Mouse (Mus musculus): ENCODE data around the gene Zfp984. TPM values are rescaled to one million over a fixed set of nuclear protein-coding genes. Genes with fewer than 3 reads are reported as not detected.
A peak's percentile ranks its signal among the peaks of the same experiment; 100 is the strongest.
"Not testable (repeated sequence)": the region's sequence is repeated elsewhere in the genome, so short reads cannot be mapped to it uniquely, and the experiment has no call there.

Zfp984 gene
- 7.4 and 8.3 TPM in 2 replicates for polyA plus RNA-seq (2014; fragmentation: Nextera tagmentation; extraction: Ambion mirVana)

DNA sequence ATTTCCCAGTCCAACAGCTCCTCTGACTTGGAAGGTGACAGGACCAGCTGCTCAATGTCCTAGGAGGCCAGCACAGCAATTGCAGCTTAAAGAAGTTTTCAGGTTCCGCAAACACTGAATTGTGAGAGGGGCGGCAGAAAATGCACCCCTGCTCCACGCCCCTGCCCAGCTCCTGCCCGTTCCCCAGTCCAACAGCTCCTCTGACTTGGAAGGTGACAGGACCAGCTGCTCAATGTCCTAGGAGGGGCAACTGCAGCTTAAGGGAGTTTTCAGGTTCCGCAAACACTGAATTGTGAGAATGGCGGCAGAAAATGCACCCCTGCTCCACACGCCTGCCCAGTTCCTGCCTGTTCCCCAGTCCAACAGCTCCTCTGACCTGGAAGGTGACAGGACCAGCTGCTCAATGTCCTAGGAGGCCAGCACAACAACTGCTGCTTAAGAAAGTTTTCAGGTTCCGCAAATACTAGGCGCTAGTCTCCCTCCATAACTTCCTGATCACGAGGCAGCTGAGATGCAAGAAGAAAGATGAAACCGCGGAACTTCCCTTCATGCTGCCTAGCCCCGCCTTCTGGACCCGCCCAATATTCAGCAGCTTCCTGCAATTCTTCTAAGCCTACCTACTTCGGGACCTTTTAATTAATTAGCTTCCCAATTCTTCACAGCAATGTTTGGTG, at the start of gene Zfp984:
Gene Zfp984 (minus strand): TSS at position 497 of the 674 bp plus-strand sequence.
- Histone ChIP-seq H3K4me3 (ENCODE audit: low read depth, low read length) (peak within 1 kb of the TSS; percentile 45), H3K4me2 (ENCODE audit: low read depth, low read length) (peak within 1 kb of the TSS; percentile 61), H3K27ac (replicated peaks; ENCODE audit: low read depth, low read length) (0 out of 2 replicates have a peak within 1 kb of the TSS, but pooled peaks have one; percentile 24), H3K9ac (ENCODE audit: low read depth, low read length) (peak within 1 kb of the TSS; percentile 61)
- not testable (repeated sequence) for H3K9me3 ChIP-seq (ENCODE audit: control insufficient read depth, low read length); H3K27me3 ChIP-seq (replicated peaks; ENCODE audit: control insufficient read depth, insufficient read depth, low read length); H3K36me3 ChIP-seq (ENCODE audit: control insufficient read depth, insufficient read depth, low read length); H3K4me1 ChIP-seq (ENCODE audit: control insufficient read depth, insufficient read depth, low read length)
- DNase-seq (ENCODE audit: low spot score) (peak; percentile 82), ATAC-seq (ENCODE audit: low read depth) (peak; percentile 60; the same call in 1 of the 2 replicates)
- WGBS: 15% methylated on average over 15 of the region's 15 CpGs

DNA sequence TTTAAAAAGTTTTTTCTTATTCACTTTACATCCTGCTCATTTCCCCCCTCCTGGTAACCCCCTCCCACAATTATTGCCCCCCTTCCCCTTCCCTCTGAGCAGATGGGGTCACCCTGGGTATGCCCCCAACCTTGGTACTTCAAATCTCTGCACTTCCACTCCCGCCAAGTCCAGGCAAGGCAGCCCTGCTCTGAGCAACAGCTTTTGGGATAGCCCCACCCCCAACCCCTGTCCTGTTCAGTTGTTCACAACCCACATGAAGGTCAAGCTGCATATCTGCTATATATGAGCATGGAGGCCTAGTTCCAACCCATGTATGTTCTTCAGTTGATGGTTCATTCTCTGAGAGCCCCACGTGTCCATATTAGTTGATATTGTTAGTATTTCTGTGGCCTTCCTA, 41.2 kb upstream of the Zfp984 start:
- Histone ChIP-seq H3K9ac (ENCODE audit: low read depth, low read length) (no peak overlapping the region), H3K27me3 (replicated peaks; ENCODE audit: control insufficient read depth, insufficient read depth, low read length) (no peaks in the 10 kb centered on the region), H3K4me2 (ENCODE audit: low read depth, low read length) (no peak overlapping the region), H3K27ac (replicated peaks; ENCODE audit: low read depth, low read length) (no peak overlapping the region), H3K9me3 (ENCODE audit: control insufficient read depth, low read length) (peaks cover 4% of the 10 kb centered on the region; the same call in 1 of the 2 replicates), H3K4me1 (ENCODE audit: control insufficient read depth, insufficient read depth, low read length) (peaks cover 8% of the 10 kb centered on the region), H3K4me3 (ENCODE audit: low read depth, low read length) (no peak overlapping the region), H3K36me3 (ENCODE audit: control insufficient read depth, insufficient read depth, low read length) (peaks cover 2% of the 10 kb centered on the region; the same call in 1 of the 2 replicates)
- ATAC-seq (ENCODE audit: low read depth) (no peak), DNase-seq (ENCODE audit: low spot score) (no peak)
- WGBS: 61% methylated on average over 2 of the region's 2 CpGs

- H3K27me3 ChIP-seq (replicated peaks; ENCODE audit: control insufficient read depth, insufficient read depth, low read length): no peaks in the 10 kb centered on the region
- peak overlapping the region; percentile 70 for H3K9ac ChIP-seq (ENCODE audit: low read depth, low read length)
- peaks cover 8% of the 10 kb centered on the region for H3K4me1 ChIP-seq (ENCODE audit: control insufficient read depth, insufficient read depth, low read length)
- H3K4me3 ChIP-seq (ENCODE audit: low read depth, low read length): peak overlapping the region; percentile 64
- DNase-seq (ENCODE audit: low spot score): no peak
- peak; percentile 69 for ATAC-seq (ENCODE audit: low read depth)
- H3K4me2 ChIP-seq (ENCODE audit: low read depth, low read length): peak overlapping the region; percentile 72
- peaks cover 22% of the 10 kb centered on the region for H3K9me3 ChIP-seq (ENCODE audit: control insufficient read depth, low read length)
- peak overlapping the region; percentile 10; the same call in 1 of the 2 replicates for H3K27ac ChIP-seq (replicated peaks; ENCODE audit: low read depth, low read length)
- WGBS: 4% methylated on average over 4 of the region's 4 CpGs
- peaks cover 24% of the 10 kb centered on the region for H3K36me3 ChIP-seq (ENCODE audit: control insufficient read depth, insufficient read depth, low read length)
These were observed 39.0 kb upstream of the Zfp984 start for GRCm38 (mm10) chr4:147848584-147848991.

DNA sequence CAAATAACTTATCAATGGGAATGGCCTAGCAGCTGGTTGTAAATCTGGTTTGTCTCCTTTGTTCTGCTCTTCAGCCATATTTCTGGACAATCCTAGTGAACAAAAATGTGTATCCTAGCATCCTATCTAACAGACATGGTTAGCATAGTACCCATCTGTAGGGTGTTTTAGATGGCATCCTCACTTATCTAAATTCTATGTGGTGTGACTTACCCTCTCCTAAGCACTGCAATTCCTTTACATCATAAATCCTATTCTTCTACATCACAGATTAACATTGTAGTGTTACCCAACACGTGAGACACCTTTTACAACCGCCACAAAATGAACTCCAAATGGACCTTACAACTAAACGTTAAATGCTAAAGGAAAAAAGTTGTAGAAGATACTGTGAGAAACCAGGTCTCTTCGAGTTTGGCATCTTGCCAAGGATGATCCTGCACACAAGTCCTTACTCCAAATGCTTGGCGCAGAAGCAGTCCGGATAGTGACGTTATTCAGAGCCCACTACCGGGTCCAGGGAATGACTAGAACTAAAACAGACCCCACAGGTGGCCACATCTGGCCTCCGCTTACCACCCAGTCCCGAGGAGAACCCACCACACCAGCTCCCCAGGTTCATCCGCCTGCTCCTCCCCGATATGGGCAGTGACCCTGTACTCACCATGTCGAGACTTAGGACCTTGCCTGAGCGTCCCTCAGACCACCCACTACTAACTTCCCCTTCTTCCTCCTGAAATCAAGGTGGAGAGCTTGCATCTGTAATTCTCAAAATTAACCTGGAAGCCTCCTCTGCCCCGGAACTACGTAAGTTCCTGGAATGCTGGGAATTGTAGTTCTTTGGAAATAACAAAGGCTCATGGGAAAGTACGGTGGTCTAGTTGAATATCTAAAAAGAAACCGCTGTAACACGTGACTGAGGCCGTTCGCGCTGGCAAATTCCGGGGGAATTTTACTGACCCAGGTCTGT, 38.3 kb upstream of the Zfp984 start, which contains the start of gene Zfp933:
Gene Zfp933 (minus strand): TSS at position 753 of the 970 bp plus-strand sequence.
- H3K9ac ChIP-seq (ENCODE audit: low read depth, low read length): peak within 1 kb of the TSS; percentile 70
- 2% methylated on average over 23 of the region's 23 CpGs for WGBS
- H3K36me3 ChIP-seq (ENCODE audit: control insufficient read depth, insufficient read depth, low read length): peaks cover 30% of the 10 kb centered on the region
- ATAC-seq (ENCODE audit: low read depth): peak; percentile 95
- H3K4me1 ChIP-seq (ENCODE audit: control insufficient read depth, insufficient read depth, low read length): peaks cover 8% of the 10 kb centered on the region
- H3K27ac ChIP-seq (replicated peaks; ENCODE audit: low read depth, low read length): peak within 1 kb of the TSS; percentile 10; the same call in 1 of the 2 replicates
- peak within 1 kb of the TSS; percentile 64 for H3K4me3 ChIP-seq (ENCODE audit: low read depth, low read length)
- H3K9me3 ChIP-seq (ENCODE audit: control insufficient read depth, low read length): peaks cover 29% of the 10 kb centered on the region
- H3K4me2 ChIP-seq (ENCODE audit: low read depth, low read length): peak within 1 kb of the TSS; percentile 72
- DNase-seq (ENCODE audit: low spot score): peak; percentile 97
- H3K27me3 ChIP-seq (replicated peaks; ENCODE audit: control insufficient read depth, insufficient read depth, low read length): no peaks in the 10 kb centered on the region

DNA sequence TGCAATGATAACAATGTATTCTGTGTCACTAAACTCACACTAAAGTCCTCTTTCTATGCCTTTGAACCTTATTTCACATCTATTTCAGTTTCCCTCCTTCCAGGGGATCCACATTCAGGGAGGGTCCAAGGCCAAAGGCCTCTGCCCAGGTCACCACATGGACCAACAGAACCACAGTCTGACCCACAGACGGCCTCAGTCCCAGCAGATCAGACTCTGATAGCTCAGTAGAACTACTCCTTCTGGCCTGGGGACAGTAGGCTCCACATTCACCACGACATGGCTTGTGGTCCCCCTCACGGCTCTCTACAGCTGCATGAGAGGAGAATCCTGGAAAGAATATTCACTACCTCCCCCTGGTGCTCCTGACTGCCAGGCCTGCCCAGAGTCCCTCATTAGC, 33.3 kb upstream of the Zfp984 start:
- WGBS: 92% methylated on average over 3 of the region's 3 CpGs
- DNase-seq (ENCODE audit: low spot score) (no peak), ATAC-seq (ENCODE audit: low read depth) (no peak)
- H3K27ac ChIP-seq (replicated peaks; ENCODE audit: low read depth, low read length): no peak overlapping the region
- H3K4me2 ChIP-seq (ENCODE audit: low read depth, low read length): no peak overlapping the region
- H3K36me3 ChIP-seq (ENCODE audit: control insufficient read depth, insufficient read depth, low read length): peaks cover 55% of the 10 kb centered on the region
- H3K4me3 ChIP-seq (ENCODE audit: low read depth, low read length): no peak overlapping the region
- peaks cover 52% of the 10 kb centered on the region for H3K9me3 ChIP-seq (ENCODE audit: control insufficient read depth, low read length)
- no peaks in the 10 kb centered on the region for H3K27me3 ChIP-seq (replicated peaks; ENCODE audit: control insufficient read depth, insufficient read depth, low read length)
- H3K4me1 ChIP-seq (ENCODE audit: control insufficient read depth, insufficient read depth, low read length): peaks cover 5% of the 10 kb centered on the region
- no peak overlapping the region for H3K9ac ChIP-seq (ENCODE audit: low read depth, low read length)

DNA sequence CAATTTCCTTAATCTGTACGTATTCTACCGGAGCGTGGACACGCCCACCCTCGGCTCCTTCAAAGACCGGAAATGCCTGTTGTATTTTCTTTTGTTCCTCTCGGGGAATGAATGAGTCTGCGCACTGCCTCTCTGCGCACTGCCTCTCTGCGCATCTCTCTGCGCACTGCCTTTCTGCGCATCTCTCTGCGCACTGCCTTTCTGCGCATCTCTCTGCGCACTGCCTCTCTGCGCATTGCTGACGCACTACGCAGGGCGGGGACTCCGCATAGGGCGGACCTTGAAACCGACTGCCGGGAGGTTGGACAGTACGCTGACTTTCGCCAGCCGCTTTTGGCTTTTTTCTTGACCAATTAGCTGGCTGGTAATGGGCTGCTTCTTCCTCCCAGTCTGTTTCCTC, 29.7 kb upstream of the Zfp984 start:
- not testable (repeated sequence) for H3K4me3 ChIP-seq (ENCODE audit: low read depth, low read length); ATAC-seq (ENCODE audit: low read depth); DNase-seq (ENCODE audit: low spot score); H3K4me2 ChIP-seq (ENCODE audit: low read depth, low read length); H3K4me1 ChIP-seq (ENCODE audit: control insufficient read depth, insufficient read depth, low read length); H3K27ac ChIP-seq (replicated peaks; ENCODE audit: low read depth, low read length); H3K9ac ChIP-seq (ENCODE audit: low read depth, low read length); H3K27me3 ChIP-seq (replicated peaks; ENCODE audit: control insufficient read depth, insufficient read depth, low read length)
- peaks cover 41% of the 10 kb centered on the region for H3K9me3 ChIP-seq (ENCODE audit: control insufficient read depth, low read length)
- peaks cover 38% of the 10 kb centered on the region for H3K36me3 ChIP-seq (ENCODE audit: control insufficient read depth, insufficient read depth, low read length)
- WGBS: 99% methylated on average over 15 of the region's 26 CpGs

DNA sequence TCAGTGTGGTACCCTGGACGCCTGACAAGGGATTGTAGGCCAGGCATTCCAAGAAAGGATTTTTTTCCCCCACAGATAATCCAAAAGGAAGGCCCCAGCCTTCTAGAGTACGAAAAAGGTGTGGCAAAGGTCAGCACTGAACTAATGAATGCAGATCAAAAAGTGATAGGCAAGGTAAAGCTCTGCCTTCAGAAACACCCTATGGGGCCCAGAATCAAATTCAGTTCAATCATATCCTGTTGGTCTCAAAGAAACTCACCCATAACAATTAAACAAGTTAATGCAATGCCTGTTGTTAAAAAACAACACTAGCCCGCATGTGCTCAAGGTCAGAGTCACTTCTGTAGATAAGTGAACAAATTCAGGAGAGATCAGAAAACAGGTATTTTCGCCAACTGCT, 14.8 kb upstream of the Zfp984 start:
- H3K9me3 ChIP-seq (ENCODE audit: control insufficient read depth, low read length): peaks cover 97% of the 10 kb centered on the region
- H3K27ac ChIP-seq (replicated peaks; ENCODE audit: low read depth, low read length): no peak overlapping the region
- H3K36me3 ChIP-seq (ENCODE audit: control insufficient read depth, insufficient read depth, low read length): peaks cover 60% of the 10 kb centered on the region
- no peak for ATAC-seq (ENCODE audit: low read depth)
- DNase-seq (ENCODE audit: low spot score): no peak
- H3K27me3 ChIP-seq (replicated peaks; ENCODE audit: control insufficient read depth, insufficient read depth, low read length): no peaks in the 10 kb centered on the region
- no peak overlapping the region for H3K4me2 ChIP-seq (ENCODE audit: low read depth, low read length)
- H3K4me3 ChIP-seq (ENCODE audit: low read depth, low read length): no peak overlapping the region
- H3K9ac ChIP-seq (ENCODE audit: low read depth, low read length): no peak overlapping the region
- WGBS: 95% methylated on average over 4 of the region's 4 CpGs
- H3K4me1 ChIP-seq (ENCODE audit: control insufficient read depth, insufficient read depth, low read length): no peaks in the 10 kb centered on the region

DNA sequence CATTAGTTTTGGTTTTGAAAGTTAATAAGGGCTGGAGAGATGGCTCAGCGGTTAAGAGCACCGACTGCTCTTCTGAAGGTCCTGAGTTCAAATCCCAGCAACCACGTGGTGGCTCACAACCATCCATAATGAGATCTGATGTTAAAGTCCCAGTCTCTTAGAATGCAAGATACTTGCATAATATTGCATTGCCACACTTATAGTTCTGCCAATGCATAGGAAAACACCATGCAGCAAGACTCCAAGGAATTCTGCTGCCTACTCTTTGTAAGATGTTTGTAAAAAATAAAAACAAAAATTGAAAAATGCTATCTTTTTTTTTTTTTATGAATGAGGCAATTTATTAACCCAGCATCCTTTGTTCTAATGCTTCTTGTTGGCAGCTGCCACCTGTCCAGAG, 11.8 kb upstream of the Zfp984 start:
- Histone ChIP-seq H3K36me3 (ENCODE audit: control insufficient read depth, insufficient read depth, low read length) (peaks cover 30% of the 10 kb centered on the region), H3K9me3 (ENCODE audit: control insufficient read depth, low read length) (peaks cover 81% of the 10 kb centered on the region)
- not testable (repeated sequence) for H3K9ac ChIP-seq (ENCODE audit: low read depth, low read length); H3K4me3 ChIP-seq (ENCODE audit: low read depth, low read length); H3K4me1 ChIP-seq (ENCODE audit: control insufficient read depth, insufficient read depth, low read length); H3K27ac ChIP-seq (replicated peaks; ENCODE audit: low read depth, low read length); H3K27me3 ChIP-seq (replicated peaks; ENCODE audit: control insufficient read depth, insufficient read depth, low read length); H3K4me2 ChIP-seq (ENCODE audit: low read depth, low read length); ATAC-seq (ENCODE audit: low read depth); DNase-seq (ENCODE audit: low spot score)
- 85% methylated on average over 3 of the region's 3 CpGs for WGBS

Data from embryonic facial prominence, embryonic 14.5 days (tissue).